Mouse (Mus musculus): ENCODE measurements around the gene Bbip1. TPM values are rescaled to one million over a fixed set of nuclear protein-coding genes. Genes with fewer than 3 reads are reported as not detected.

The Bbip1 gene
- polyA plus RNA-seq, 1 experiment from 2014 or later: 62.8 TPM

DNA sequence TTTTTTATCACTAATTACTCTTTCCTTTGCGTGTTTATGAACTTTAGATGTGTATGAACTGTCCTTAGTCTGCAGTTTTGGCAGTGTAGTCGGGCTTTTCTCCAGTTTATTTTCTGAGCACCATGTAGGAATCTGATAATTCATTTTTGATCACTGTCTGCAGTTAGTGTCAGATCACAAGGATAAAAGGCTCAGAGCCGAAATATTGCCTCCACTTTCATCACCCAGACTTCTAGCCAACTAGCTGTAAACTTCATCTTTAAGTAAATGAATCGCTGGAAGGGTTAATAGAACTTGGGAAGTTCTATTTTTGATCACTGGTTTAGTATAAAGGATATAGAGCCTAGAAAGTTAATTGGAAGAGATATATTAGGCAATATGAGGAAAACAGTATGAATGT lies 18.1 kb upstream of the Bbip1 start:
- Histone ChIP-seq H3K36me3 (no peaks in the 10 kb centered on the region), H3K9ac (no peak overlapping the region), H3K27me3 (no peaks in the 10 kb centered on the region), H3K4me1 (replicated peaks) (no peaks in the 10 kb centered on the region), H3K4me2 (no peak overlapping the region), H3K4me3 (no peak overlapping the region), H3K27ac (no peak overlapping the region), H3K9me3 (replicated peaks) (no peaks in the 10 kb centered on the region)
- 89% methylated on average over 4 of the region's 4 CpGs for WGBS
- ATAC-seq (replicated peaks; ENCODE audit: insufficient number of reproducible peaks, insufficient read depth, low FRiP score, low read depth): no peak

- ATAC-seq (replicated peaks; ENCODE audit: insufficient number of reproducible peaks, insufficient read depth, low FRiP score, low read depth): no peak
- H3K4me2 ChIP-seq: no peak overlapping the region
- H3K9me3 ChIP-seq (replicated peaks): no peaks in the 10 kb centered on the region
- no peak overlapping the region for H3K27ac ChIP-seq
- no peak overlapping the region for H3K4me3 ChIP-seq
- H3K9ac ChIP-seq: no peak overlapping the region
- 93% methylated on average over 2 of the region's 2 CpGs for WGBS
- 0 out of 2 replicates have a peak, but pooled peaks cover 4% of the 10 kb centered on the region for H3K4me1 ChIP-seq (replicated peaks)
- no peaks in the 10 kb centered on the region for H3K36me3 ChIP-seq
- H3K27me3 ChIP-seq: no peaks in the 10 kb centered on the region
Measured at GRCm38 (mm10) chr19:53957513-53957912, 13.1 kb upstream of the Bbip1 start.

DNA sequence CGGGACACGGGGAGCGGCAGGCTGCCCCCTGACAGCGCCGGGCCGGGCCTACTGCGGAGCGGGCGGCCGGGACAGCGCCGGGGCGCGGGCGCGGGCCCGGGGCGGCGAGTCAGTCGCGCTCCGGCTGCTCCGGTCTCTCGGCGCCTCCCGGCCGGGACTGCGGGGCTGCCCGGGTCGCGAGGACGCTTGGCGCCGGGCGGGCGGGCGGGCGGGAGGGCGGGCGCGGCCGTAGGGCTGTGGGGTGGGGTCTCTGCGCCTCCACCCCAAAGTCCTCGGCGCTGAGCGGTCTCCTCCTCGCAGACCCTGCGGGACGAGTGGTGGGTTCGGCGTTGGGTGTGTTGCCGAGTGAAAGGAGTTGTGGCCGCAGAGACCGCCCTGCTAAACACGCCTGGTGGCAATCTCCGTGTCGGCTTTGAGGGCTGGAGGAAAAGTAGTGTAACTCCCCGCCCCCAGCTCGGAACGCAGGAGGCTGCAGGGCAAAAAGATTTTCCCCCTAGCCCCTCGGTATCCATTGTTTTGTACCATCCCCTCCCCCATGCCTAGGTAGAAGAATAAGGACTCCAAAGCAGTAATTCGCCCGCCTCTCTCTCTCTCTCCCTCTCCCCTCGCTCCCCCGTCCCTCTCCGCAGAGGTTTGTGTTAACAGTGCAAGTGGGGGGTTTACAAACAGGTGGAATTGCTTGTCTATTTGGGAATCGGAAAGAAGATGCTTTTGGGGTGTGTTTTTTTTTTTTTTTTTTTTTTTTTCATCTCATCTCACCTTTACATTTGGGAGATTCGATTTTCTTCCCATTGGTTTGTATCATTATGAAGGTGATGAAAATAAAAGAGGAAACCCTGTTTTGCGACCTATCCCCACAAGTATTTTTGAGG lies 980 bp upstream of the Bbip1 start:
- under 1% methylated on average over 30 of the region's 69 CpGs for WGBS
- peak; percentile 1; the same call in 1 of the 2 replicates for ATAC-seq (replicated peaks; ENCODE audit: insufficient number of reproducible peaks, insufficient read depth, low FRiP score, low read depth)

GRCm38 (mm10) chr19:53944786-53945169 lies 351 bp upstream of the Bbip1 start:
- peak overlapping the region; percentile 98 for H3K27ac ChIP-seq
- H3K36me3 ChIP-seq: no peaks in the 10 kb centered on the region
- peak overlapping the region; percentile 78 for H3K4me2 ChIP-seq
- ATAC-seq (replicated peaks; ENCODE audit: insufficient number of reproducible peaks, insufficient read depth, low FRiP score, low read depth): no peak
- H3K9ac ChIP-seq: peak overlapping the region; percentile 99
- peaks cover 19% of the 10 kb centered on the region for H3K4me1 ChIP-seq (replicated peaks)
- no peaks in the 10 kb centered on the region for H3K27me3 ChIP-seq
- peak overlapping the region; percentile 99 for H3K4me3 ChIP-seq
- H3K9me3 ChIP-seq (replicated peaks): no peaks in the 10 kb centered on the region
- under 1% methylated on average over 30 of the region's 47 CpGs for WGBS

More for the DNA sequence above, 980 bp upstream of the Bbip1 start:
- Histone ChIP-seq H3K36me3 (no peaks in the 10 kb centered on the region), H3K4me3 (peak overlapping the region; percentile 99), H3K9ac (peak overlapping the region; percentile 99), H3K27ac (peak overlapping the region; percentile 98), H3K4me2 (peak overlapping the region; percentile 78), H3K9me3 (replicated peaks) (no peaks in the 10 kb centered on the region), H3K4me1 (replicated peaks) (peaks cover 19% of the 10 kb centered on the region), H3K27me3 (no peaks in the 10 kb centered on the region)

DNA sequence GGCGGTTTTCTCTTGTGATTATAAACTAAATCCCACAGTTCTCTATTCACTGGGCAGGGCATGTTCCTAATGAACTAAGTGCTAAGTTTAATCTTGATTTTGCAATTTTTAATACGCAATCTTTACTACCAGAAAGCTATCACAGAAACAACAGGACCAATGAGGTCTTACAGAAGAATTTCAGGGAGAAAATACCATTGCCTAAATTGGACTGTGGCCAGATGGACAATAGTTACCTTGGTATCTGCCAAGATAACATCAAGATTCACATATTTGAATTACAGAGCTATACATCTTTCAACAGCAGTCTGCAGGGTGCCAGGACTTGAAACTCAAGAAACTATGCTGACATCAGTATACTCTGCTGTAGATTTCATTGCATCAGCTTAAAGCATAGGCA lies 2.1 kb downstream of the Bbip1 start:
- H3K36me3 ChIP-seq: peaks cover 9% of the 10 kb centered on the region; the same call in 1 of the 2 replicates
- peak overlapping the region; percentile 57 for H3K4me2 ChIP-seq
- H3K27ac ChIP-seq: no peak overlapping the region
- no peak overlapping the region for H3K9ac ChIP-seq
- WGBS: 87% methylated on average over 2 of the region's 2 CpGs
- no peak for ATAC-seq (replicated peaks; ENCODE audit: insufficient number of reproducible peaks, insufficient read depth, low FRiP score, low read depth)
- no peaks in the 10 kb centered on the region for H3K27me3 ChIP-seq
- no peaks in the 10 kb centered on the region for H3K9me3 ChIP-seq (replicated peaks)
- H3K4me1 ChIP-seq (replicated peaks): peaks cover 22% of the 10 kb centered on the region
- H3K4me3 ChIP-seq: no peak overlapping the region

- H3K27ac ChIP-seq: no peak overlapping the region
- peaks cover 9% of the 10 kb centered on the region; the same call in 1 of the 2 replicates for H3K36me3 ChIP-seq
- H3K4me3 ChIP-seq: no peak overlapping the region
- no peak overlapping the region for H3K4me2 ChIP-seq
- ATAC-seq (replicated peaks; ENCODE audit: insufficient number of reproducible peaks, insufficient read depth, low FRiP score, low read depth): no peak
- peaks cover 20% of the 10 kb centered on the region for H3K4me1 ChIP-seq (replicated peaks)
- 78% methylated on average over 4 of the region's 4 CpGs for whole genome bisulfite sequencing
- no peaks in the 10 kb centered on the region for H3K9me3 ChIP-seq (replicated peaks)
- H3K9ac ChIP-seq: no peak overlapping the region
- H3K27me3 ChIP-seq: no peaks in the 10 kb centered on the region
Measured at GRCm38 (mm10) chr19:53941139-53941538, 3.3 kb downstream of the Bbip1 start.

- peaks cover 9% of the 10 kb centered on the region; the same call in 1 of the 2 replicates for H3K36me3 ChIP-seq
- H3K27me3 ChIP-seq: no peaks in the 10 kb centered on the region
- ATAC-seq (replicated peaks; ENCODE audit: insufficient number of reproducible peaks, insufficient read depth, low FRiP score, low read depth): no peak
- peaks cover 16% of the 10 kb centered on the region for H3K4me1 ChIP-seq (replicated peaks)
- no peak overlapping the region for H3K9ac ChIP-seq
- H3K4me2 ChIP-seq: no peak overlapping the region
- H3K27ac ChIP-seq: no peak overlapping the region
- no peak overlapping the region for H3K4me3 ChIP-seq
- 47% methylated on average over 4 of the region's 4 CpGs for WGBS
- H3K9me3 ChIP-seq (replicated peaks): no peaks in the 10 kb centered on the region
Measured at GRCm38 (mm10) chr19:53939467-53939866, 5.0 kb downstream of the Bbip1 start.

DNA sequence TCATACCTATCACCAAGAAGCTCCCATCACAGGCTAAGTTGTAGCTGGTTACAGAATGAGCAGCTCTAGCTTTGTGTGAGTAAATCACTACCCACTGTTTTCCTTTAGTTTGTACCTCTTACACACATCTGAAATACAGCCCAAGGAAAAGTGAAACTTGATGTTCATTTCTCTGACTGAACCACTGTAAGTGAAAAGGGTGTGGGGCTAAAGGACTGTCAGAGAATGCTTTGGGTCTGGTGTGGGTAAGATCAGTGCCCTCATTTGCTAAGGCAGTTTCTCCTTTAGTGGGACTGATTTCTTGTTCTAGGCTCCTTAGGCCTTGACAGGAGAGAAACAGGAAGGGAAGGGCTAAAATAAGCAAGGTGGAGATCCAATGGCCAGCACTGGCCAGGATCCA lies 10.4 kb downstream of the Bbip1 start:
- no peak overlapping the region for H3K4me3 ChIP-seq
- no peak overlapping the region for H3K4me2 ChIP-seq
- no peak overlapping the region for H3K27ac ChIP-seq
- no peaks in the 10 kb centered on the region for H3K9me3 ChIP-seq (replicated peaks)
- H3K27me3 ChIP-seq: no peaks in the 10 kb centered on the region
- H3K36me3 ChIP-seq: peaks cover 31% of the 10 kb centered on the region
- no peak overlapping the region for H3K9ac ChIP-seq
- H3K4me1 ChIP-seq (replicated peaks): no peaks in the 10 kb centered on the region
- ATAC-seq (replicated peaks; ENCODE audit: insufficient number of reproducible peaks, insufficient read depth, low FRiP score, low read depth): no peak

- H3K27ac ChIP-seq: no peak overlapping the region
- H3K27me3 ChIP-seq: no peaks in the 10 kb centered on the region
- H3K4me3 ChIP-seq: no peak overlapping the region
- H3K4me2 ChIP-seq: no peak overlapping the region
- no peaks in the 10 kb centered on the region for H3K4me1 ChIP-seq (replicated peaks)
- H3K36me3 ChIP-seq: peaks cover 32% of the 10 kb centered on the region
- H3K9me3 ChIP-seq (replicated peaks): no peaks in the 10 kb centered on the region
- no peak for ATAC-seq (replicated peaks; ENCODE audit: insufficient number of reproducible peaks, insufficient read depth, low FRiP score, low read depth)
- H3K9ac ChIP-seq: no peak overlapping the region
Measured at GRCm38 (mm10) chr19:53933050-53933449, 11.4 kb downstream of the Bbip1 start.

DNA sequence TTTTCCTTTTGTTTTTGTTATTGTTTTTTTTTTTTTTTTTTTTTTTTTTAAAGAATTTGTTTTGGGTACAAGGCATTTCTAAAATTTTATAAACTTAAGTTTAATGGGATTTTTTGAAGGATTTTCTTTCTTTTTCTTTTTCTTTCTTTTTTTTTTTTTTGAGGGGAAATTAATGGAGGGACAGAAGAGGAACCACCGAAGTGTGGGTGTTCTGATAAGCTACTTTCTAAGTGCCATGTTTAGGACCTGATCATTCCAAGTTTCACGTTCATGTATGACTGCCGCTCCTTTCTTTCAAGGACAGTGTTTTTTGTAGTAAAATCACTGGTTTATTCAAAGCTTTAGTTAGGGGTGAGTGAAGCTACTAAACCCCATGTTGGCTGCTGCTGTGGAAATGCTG lies 15.2 kb downstream of the Bbip1 start:
- Histone ChIP-seq H3K4me2 (no peak overlapping the region), H3K27ac (no peak overlapping the region), H3K27me3 (no peaks in the 10 kb centered on the region), H3K9me3 (replicated peaks) (no peaks in the 10 kb centered on the region), H3K4me1 (replicated peaks) (no peaks in the 10 kb centered on the region), H3K9ac (no peak overlapping the region), H3K4me3 (no peak overlapping the region), H3K36me3 (peaks cover 40% of the 10 kb centered on the region)
- ATAC-seq (replicated peaks; ENCODE audit: insufficient number of reproducible peaks, insufficient read depth, low FRiP score, low read depth): no peak
- WGBS: 74% methylated on average over 3 of the region's 3 CpGs

- Histone ChIP-seq H3K27ac (no peak overlapping the region), H3K27me3 (no peaks in the 10 kb centered on the region), H3K9ac (no peak overlapping the region), H3K36me3 (peaks cover 41% of the 10 kb centered on the region), H3K4me3 (no peak overlapping the region), H3K4me1 (replicated peaks) (no peaks in the 10 kb centered on the region), H3K4me2 (no peak overlapping the region), H3K9me3 (replicated peaks) (no peaks in the 10 kb centered on the region)
- ATAC-seq (replicated peaks; ENCODE audit: insufficient number of reproducible peaks, insufficient read depth, low FRiP score, low read depth): no peak
- WGBS: 86% methylated on average over 1 of the region's 1 CpGs
Measured at GRCm38 (mm10) chr19:53926705-53927104, 17.7 kb downstream of the Bbip1 start.

DNA sequence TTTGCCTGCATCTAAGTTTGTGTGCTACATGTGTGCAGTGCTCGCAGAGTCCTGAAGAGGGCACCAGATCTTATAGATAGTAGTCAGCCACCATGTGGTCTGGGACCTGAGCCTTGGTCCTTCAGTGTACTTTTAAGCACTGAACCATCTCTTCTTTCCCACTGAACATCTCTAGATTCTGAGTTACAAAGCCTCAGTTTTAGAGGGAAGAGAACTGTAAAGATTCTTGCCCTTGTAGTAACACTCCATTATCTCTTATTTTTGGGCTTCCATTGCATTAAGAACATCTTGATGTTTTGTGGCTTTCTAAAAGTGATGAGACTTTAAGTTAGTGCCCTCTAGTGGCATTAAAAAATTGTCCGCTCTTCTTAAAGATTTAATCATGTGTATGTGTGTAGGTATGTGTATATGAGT lies 19.1 kb downstream of the Bbip1 start:
- no peak overlapping the region for H3K4me3 ChIP-seq
- ATAC-seq (replicated peaks; ENCODE audit: insufficient number of reproducible peaks, insufficient read depth, low FRiP score, low read depth): no peak
- H3K4me2 ChIP-seq: no peak overlapping the region
- no peak overlapping the region for H3K9ac ChIP-seq
- H3K27ac ChIP-seq: no peak overlapping the region
- H3K9me3 ChIP-seq (replicated peaks): no peaks in the 10 kb centered on the region
- H3K4me1 ChIP-seq (replicated peaks): no peaks in the 10 kb centered on the region
- no peaks in the 10 kb centered on the region for H3K27me3 ChIP-seq
- H3K36me3 ChIP-seq: peaks cover 45% of the 10 kb centered on the region
- 84% methylated on average over 2 of the region's 2 CpGs for WGBS

All from heart, embryonic 15.5 days (tissue).